Mouse (Mus musculus): Measurements from ENCODE around the gene Gm4894.

The Gm4894 gene

GRCm38 (mm10) chr9:49250231-49250630 is at the start of gene Gm4894:
Gm4894 (plus strand) TSS chr9:49250531.
- DNase-seq (ENCODE audit: low read depth, low spot score), result no peak

- DNase-seq (ENCODE audit: low read depth, low spot score), result peak; percentile 34
Measured at GRCm38 (mm10) chr9:49206331-49206730, 44.0 kb upstream of the Gm4894 start.

- DNase-seq (ENCODE audit: low read depth, low spot score), result no peak
Measured at GRCm38 (mm10) chr9:49211493-49211892, 38.8 kb upstream of the Gm4894 start.

- no peak for DNase-seq (ENCODE audit: low read depth, low spot score)
Measured at GRCm38 (mm10) chr9:49214734-49215133, 35.6 kb upstream of the Gm4894 start.

GRCm38 (mm10) chr9:49217626-49218607 is 32.4 kb upstream of the Gm4894 start:
- no peak for DNase-seq (ENCODE audit: low read depth, low spot score)

GRCm38 (mm10) chr9:49224488-49224887 is 25.8 kb upstream of the Gm4894 start:
- no peak for DNase-seq (ENCODE audit: low read depth, low spot score)

GRCm38 (mm10) chr9:49227442-49227841 is 22.9 kb upstream of the Gm4894 start:
- DNase-seq (ENCODE audit: low read depth, low spot score), result no peak

- no peak for DNase-seq (ENCODE audit: low read depth, low spot score)
Measured at GRCm38 (mm10) chr9:49229054-49229453, 21.3 kb upstream of the Gm4894 start.

- peak; percentile 23 for DNase-seq (ENCODE audit: low read depth, low spot score)
Measured at GRCm38 (mm10) chr9:49246839-49247238, 3.5 kb upstream of the Gm4894 start.

- no peak for DNase-seq (ENCODE audit: low read depth, low spot score)
Measured at GRCm38 (mm10) chr9:49268949-49269348, 18.6 kb downstream of the Gm4894 start.

- DNase-seq (ENCODE audit: low read depth, low spot score), result no peak
Measured at GRCm38 (mm10) chr9:49273566-49273965, 23.2 kb downstream of the Gm4894 start.

GRCm38 (mm10) chr9:49275976-49276375 is 25.6 kb downstream of the Gm4894 start:
- DNase-seq (ENCODE audit: low read depth, low spot score), result no peak

- no peak for DNase-seq (ENCODE audit: low read depth, low spot score)
Measured at GRCm38 (mm10) chr9:49276542-49277334, 26.4 kb downstream of the Gm4894 start.

- DNase-seq (ENCODE audit: low read depth, low spot score), result no peak
Measured at GRCm38 (mm10) chr9:49295101-49295500, 44.8 kb downstream of the Gm4894 start.

GRCm38 (mm10) chr9:49307576-49307975 is 57.2 kb downstream of the Gm4894 start:
- no peak for DNase-seq (ENCODE audit: low read depth, low spot score)

GRCm38 (mm10) chr9:49310821-49311220 is 60.5 kb downstream of the Gm4894 start:
- DNase-seq (ENCODE audit: low read depth, low spot score), result no peak

GRCm38 (mm10) chr9:49318638-49319037 is 68.3 kb downstream of the Gm4894 start:
- no peak for DNase-seq (ENCODE audit: low read depth, low spot score)
